Mouse (Mus musculus) myocyte (in vitro differentiated cells): Measurements from ENCODE around the gene Jag1.

Experiments used
- CEBPB ChIP-seq: IDR thresholded peaks from 2 replicates; pipeline ENCODE4 v1.6.1; 2011; ENCODE audit warnings: mild to moderate bottlenecking, moderate library complexity; ENCODE audit not compliant: poor library complexity, insufficient read depth, severe bottlenecking
- E2F4 ChIP-seq: IDR thresholded peaks from one replicate; pipeline ENCODE4 v1.6.1; 2011; ENCODE audit warnings: mild to moderate bottlenecking, control low read depth, moderate library complexity; ENCODE audit not compliant: insufficient read depth
- MAX ChIP-seq: IDR thresholded peaks from one replicate; pipeline ENCODE4 v1.6.1; 2011; ENCODE audit warnings: low read depth, mild to moderate bottlenecking, control low read depth
- MYOD1 ChIP-seq, 3 experiments: IDR thresholded peaks; one replicate each; pipeline ENCODE4 v1.6.1; 2011; ENCODE audit warnings: control low read depth in 2 of 3, low read depth in 2 of 3, mild to moderate bottlenecking in 2 of 3, moderate library complexity in 1 of 3; ENCODE audit not compliant: insufficient read length in 2 of 3, control insufficient read depth in 1 of 3
- MYOG ChIP-seq, 3 experiments: IDR thresholded peaks; one replicate each; pipeline ENCODE4 v1.6.1; 2011; ENCODE audit warnings: control low read depth in 2 of 3, low read depth in 2 of 3, mild to moderate bottlenecking in 2 of 3; ENCODE audit not compliant: insufficient read length in 2 of 3, control insufficient read depth in 1 of 3, insufficient read depth in 1 of 3
- POLR2A ChIP-seq: IDR thresholded peaks from one replicate; pipeline ENCODE4 v1.6.1; 2011; ENCODE audit warnings: low read depth, mild to moderate bottlenecking, control low read depth, moderate library complexity; ENCODE audit not compliant: insufficient read length
- POLR2AphosphoS2 ChIP-seq: IDR thresholded peaks from one replicate; pipeline ENCODE4 v1.6.1; 2011; ENCODE audit warnings: low read depth, control low read depth; ENCODE audit not compliant: insufficient read length
- REST ChIP-seq: IDR thresholded peaks from one replicate; pipeline ENCODE4 v1.6.1; 2011; ENCODE audit warnings: mild to moderate bottlenecking, control low read depth, moderate library complexity; ENCODE audit not compliant: insufficient read depth, insufficient read length
- SRF ChIP-seq: IDR thresholded peaks from one replicate; pipeline ENCODE4 v1.6.1; 2011; ENCODE audit warnings: low read depth; ENCODE audit not compliant: control insufficient read depth, insufficient read length
- TCF12 ChIP-seq: IDR thresholded peaks from one replicate; pipeline ENCODE4 v1.6.1; 2011; ENCODE audit warnings: mild to moderate bottlenecking, control low read depth; ENCODE audit not compliant: poor library complexity, insufficient read depth, severe bottlenecking
- TCF3 ChIP-seq: IDR thresholded peaks from one replicate; pipeline ENCODE4 v1.6.1; 2011; ENCODE audit warnings: low read depth, control low read depth; ENCODE audit not compliant: insufficient read length
- USF1 ChIP-seq: IDR thresholded peaks from one replicate; pipeline ENCODE4 v1.6.1; 2011; ENCODE audit warnings: low read depth, mild to moderate bottlenecking, control low read depth, moderate library complexity

GRCm38 (mm10) chr2:137109321-137110213, 6.9 kb downstream of the Jag1 start:
- TF ChIP-seq REST (no peak), USF1 (no peak), POLR2A (no peak), E2F4 (no peak), TCF12 (no peak), MYOD1 (IDR thresholded peaks at IDR 0.05; ENCODE audit: control insufficient read depth in 1 of 3, insufficient read length in 2 of 3, low read depth in 2 of 3) (no peak), MAX (no peak), POLR2AphosphoS2 (peak; percentile 22), TCF3 (no peak), CEBPB (no peak), MYOG (IDR thresholded peaks at IDR 0.05; ENCODE audit: control insufficient read depth in 1 of 3, insufficient read depth in 1 of 3, insufficient read length in 2 of 3, low read depth in 2 of 3) (no peak), SRF (no peak)
